Comparison of ENCODE assay signal across 8 mouse cellular contexts in genomic region chr3:145816807-145817206, GRCm38 (mm10). TPM values are rescaled to one million over a fixed set of nuclear protein-coding genes. Genes with fewer than 3 reads are reported as not detected.
A peak's percentile ranks its signal among the peaks of the same experiment; 100 is the strongest.
DNase-seq lines count a peak whose midpoint lies in the region; ATAC-seq lines count a peak whose summit lies in the region.

No protein-coding gene starts in this region.

- H3K27me3 ChIP-seq in kidney, embryonic 14.5 days (ENCODE audit: control insufficient read depth, insufficient read depth, low read length): no peaks in the 10 kb centered on the region
- no peaks in the 10 kb centered on the region for H3K27me3 ChIP-seq in heart, embryonic 13.5 days (replicated peaks)
- no peaks in the 10 kb centered on the region for H3K27me3 ChIP-seq in kidney, embryonic 16.5 days (ENCODE audit: insufficient read depth, low read length)

- H3K36me3 ChIP-seq in kidney, embryonic 14.5 days (ENCODE audit: control insufficient read depth, insufficient read depth, low read length): no peaks in the 10 kb centered on the region
- no peaks in the 10 kb centered on the region for H3K36me3 ChIP-seq in heart, embryonic 13.5 days
- H3K36me3 ChIP-seq in kidney, embryonic 16.5 days (ENCODE audit: insufficient read depth, low read length): no peaks in the 10 kb centered on the region

- no peak overlapping the region for H3K4me2 ChIP-seq in kidney, embryonic 14.5 days (replicated peaks; ENCODE audit: low read depth, low read length)
- H3K4me2 ChIP-seq in heart, embryonic 13.5 days: peak overlapping the region; percentile 28
- 0 out of 2 replicates have a peak overlapping the region, but pooled peaks have one; percentile 6 for H3K4me2 ChIP-seq in kidney, embryonic 16.5 days (replicated peaks; ENCODE audit: low read depth, low read length)

- H3K9me3 ChIP-seq in kidney, embryonic 14.5 days (ENCODE audit: control insufficient read depth, low read length): peaks cover 4% of the 10 kb centered on the region; the same call in 1 of the 2 replicates
- H3K9me3 ChIP-seq in heart, embryonic 13.5 days: no peaks in the 10 kb centered on the region
- no peaks in the 10 kb centered on the region for H3K9me3 ChIP-seq in kidney, embryonic 16.5 days (ENCODE audit: low read length)

- no peak overlapping the region for H3K4me3 ChIP-seq in kidney, embryonic 14.5 days (ENCODE audit: low read length)
- no peak overlapping the region for H3K4me3 ChIP-seq in heart, embryonic 13.5 days
- H3K4me3 ChIP-seq in kidney, embryonic 16.5 days (ENCODE audit: low read length): no peak overlapping the region

- H3K27ac ChIP-seq in kidney, embryonic 14.5 days (ENCODE audit: low read depth, low read length): peak overlapping the region; percentile 71; the same call in 1 of the 2 replicates
- H3K27ac ChIP-seq in heart, embryonic 13.5 days (replicated peaks): peak overlapping the region; percentile 66
- peak overlapping the region; percentile 85 for H3K27ac ChIP-seq in kidney, embryonic 16.5 days (ENCODE audit: low read length)

- no peak overlapping the region for H3K9ac ChIP-seq in kidney, embryonic 14.5 days (ENCODE audit: low read depth, low read length)
- H3K9ac ChIP-seq in heart, embryonic 13.5 days: no peak overlapping the region
- H3K9ac ChIP-seq in kidney, embryonic 16.5 days (replicated peaks; ENCODE audit: low read length): no peak overlapping the region

- DNase-seq in kidney, adult 8-10 months: no peak
- peak; percentile 78 for DNase-seq in lung, postnatal 36 days
- DNase-seq in right cerebral cortex, postnatal 25 days: no peak
- DNase-seq in thymus, postnatal 0 days (ENCODE audit: low spot score): no peak
- DNase-seq in left cerebral cortex, adult 9 months (ENCODE audit: low spot score in 2 of 2): no peak

- H3K4me1 ChIP-seq in kidney, embryonic 14.5 days (ENCODE audit: control insufficient read depth, insufficient read depth, low read length): peaks cover 11% of the 10 kb centered on the region; the same call in 1 of the 2 replicates
- H3K4me1 ChIP-seq in heart, embryonic 13.5 days: peaks cover 44% of the 10 kb centered on the region
- H3K4me1 ChIP-seq in kidney, embryonic 16.5 days (ENCODE audit: insufficient read depth, low read length): peaks cover 17% of the 10 kb centered on the region

- WGBS in kidney, embryonic 14.5 days: 59% methylated on average over 1 of the region's 1 CpGs
- WGBS in heart, embryonic 13.5 days: 36% methylated on average over 1 of the region's 1 CpGs
- WGBS in kidney, embryonic 16.5 days: 38% methylated on average over 1 of the region's 1 CpGs

- ATAC-seq in kidney, embryonic 14.5 days (ENCODE audit: low FRiP score, low TSS enrichment): peak; percentile 79
- ATAC-seq in heart, embryonic 13.5 days (ENCODE audit: extremely low read depth, insufficient number of reproducible peaks, low FRiP score, low TSS enrichment): no peak; the same call in 1 of the 2 replicates
- peak; percentile 77 for ATAC-seq in kidney, embryonic 16.5 days (ENCODE audit: low FRiP score, low TSS enrichment)

RNA-seq across cellular contexts. Expression of gene Ddah1, which starts 58.3 kb away (rescaled TPM):
- 63.2 and 65.5 TPM in 2 replicates for polyA plus RNA-seq in kidney, embryonic 14.5 days (2014; fragmentation: Nextera tagmentation; extraction: Ambion mirVana)
- 26.0 and 27.9 TPM in 2 replicates for polyA plus RNA-seq in heart, embryonic 13.5 days (2015; fragmentation: Nextera tagmentation; extraction: Ambion mirVana)
- polyA plus RNA-seq in kidney, embryonic 16.5 days (2015; fragmentation: Nextera tagmentation; extraction: Ambion mirVana): 73.5 and 76.7 TPM in 2 replicates
- polyA plus RNA-seq in thymus, postnatal 0 days (2015; fragmentation: Nextera tagmentation; extraction: Ambion mirVana): 2.9 and 3.2 TPM in 2 replicates
